Mouse (Mus musculus) C2C12 (cell line): Measurements from ENCODE around the gene Clec16a.

Experiments
- CTCF ChIP-seq: IDR thresholded peaks from one replicate; pipeline ENCODE4 v1.5.1; 2011; ENCODE audit not compliant: control insufficient read depth, insufficient read depth, insufficient read length
- FOSL1 ChIP-seq: IDR thresholded peaks from one replicate; pipeline ENCODE4 v1.8.0; 2011; ENCODE audit warnings: mild to moderate bottlenecking, low read length; ENCODE audit not compliant: poor library complexity, insufficient read depth, severe bottlenecking
- MAX ChIP-seq: IDR thresholded peaks from one replicate; pipeline ENCODE4 v1.6.1; 2011; ENCODE audit warnings: mild to moderate bottlenecking, control low read depth
- MYOG ChIP-seq: IDR thresholded peaks from one replicate; pipeline ENCODE4 v1.6.1; 2011; ENCODE audit not compliant: control insufficient read depth, insufficient read length; ENCODE audit errors: extremely low read depth

- no peak for TF ChIP-seq CTCF
- TF ChIP-seq MAX, result no peak
- no peak for TF ChIP-seq MYOG
- no peak for TF ChIP-seq FOSL1
Observed at GRCm38 (mm10) chr16:10728886-10729285, 183.7 kb downstream of the Clec16a start.
